In the genomic region with DNA sequence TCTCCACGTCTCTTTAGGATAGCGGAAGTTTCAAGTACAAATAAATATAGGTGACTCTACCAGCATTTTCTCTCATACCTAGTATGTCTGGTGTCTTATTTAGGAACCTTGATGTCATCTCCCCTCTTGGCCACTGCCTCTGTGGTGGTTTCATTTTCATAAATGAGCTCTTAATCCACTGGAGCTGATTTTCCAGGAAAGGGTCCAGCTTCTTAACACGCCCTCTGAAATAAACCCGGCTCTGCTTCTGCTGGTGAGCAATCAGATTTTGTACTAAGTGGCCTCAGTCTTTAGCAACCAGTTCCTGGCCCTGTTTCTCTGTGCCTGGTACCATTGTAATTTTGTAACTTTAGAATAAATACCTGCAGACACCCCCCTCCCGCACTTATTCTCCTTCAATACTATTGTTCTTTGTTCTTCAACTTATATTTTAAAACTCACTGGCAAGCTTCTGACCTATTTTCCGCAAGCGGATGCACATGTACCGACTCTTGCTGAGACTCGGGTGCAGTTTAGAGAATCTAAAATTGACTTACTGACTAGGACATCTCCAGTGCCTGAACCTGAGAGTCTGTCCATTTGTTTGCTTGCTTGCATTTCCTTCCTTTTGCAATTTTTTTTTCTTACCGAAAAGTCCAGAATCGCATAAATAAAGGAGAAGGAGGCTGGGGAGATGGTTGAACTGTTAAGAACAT, we compare ENCODE assay signal across 24 mouse cellular contexts. TPM values are rescaled to one million over a fixed set of nuclear protein-coding genes. Genes with fewer than 3 reads are reported as not detected.
"Had no signal": no experiment of that assay in that cellular context is flagged by ENCODE, and none has a peak within 500 bp of the region (broad histone marks: within the 10 kb centered on the region; RNA-seq: fewer than 3 reads in every experiment).

No protein-coding gene starts in this region.

- H3K9ac ChIP-seq: limb, embryonic 12.5 days; limb, embryonic 15.5 days; liver, embryonic 12.5 days; liver, embryonic 15.5 days; lung, embryonic 15.5 days; midbrain, embryonic 13.5 days; neural tube, embryonic 13.5 days; stomach, embryonic 15.5 days had no signal

- H3K4me2 ChIP-seq: limb, embryonic 12.5 days; limb, embryonic 15.5 days; liver, embryonic 12.5 days; liver, embryonic 15.5 days; lung, embryonic 15.5 days; midbrain, embryonic 13.5 days; neural tube, embryonic 13.5 days; stomach, embryonic 15.5 days had no signal

- ATAC-seq: liver, embryonic 12.5 days; midbrain, embryonic 13.5 days; midbrain, embryonic 16.5 days had no signal

- H3K4me1 ChIP-seq: liver, embryonic 12.5 days; liver, embryonic 15.5 days had no signal

- H3K4me3 ChIP-seq: limb, embryonic 12.5 days; limb, embryonic 15.5 days; liver, embryonic 12.5 days; liver, embryonic 15.5 days; lung, embryonic 15.5 days; megakaryocyte, embryonic 14.5 days; midbrain, embryonic 10.5 days; midbrain, embryonic 13.5 days; myocyte; neural tube, embryonic 13.5 days; stomach, embryonic 15.5 days had no signal

- H3K27ac ChIP-seq: limb, embryonic 12.5 days; limb, embryonic 15.5 days; liver, embryonic 12.5 days; liver, embryonic 15.5 days; lung, embryonic 15.5 days; midbrain, embryonic 10.5 days; midbrain, embryonic 13.5 days; neural tube, embryonic 13.5 days; stomach, embryonic 15.5 days had no signal

- H3K27me3 ChIP-seq: limb, embryonic 12.5 days; limb, embryonic 15.5 days; midbrain, embryonic 13.5 days; neural tube, embryonic 13.5 days; stomach, embryonic 15.5 days had no signal

- H3K9me3 ChIP-seq: limb, embryonic 12.5 days; limb, embryonic 15.5 days; liver, embryonic 12.5 days; liver, embryonic 15.5 days; lung, embryonic 15.5 days; megakaryocyte, embryonic 14.5 days; midbrain, embryonic 10.5 days; midbrain, embryonic 13.5 days; neural tube, embryonic 13.5 days; stomach, embryonic 15.5 days had no signal

- DNase-seq: kidney, adult 18-20 months; kidney, adult 9 months; kidney, postnatal 14 days; kidney, postnatal 4 days; left cerebral cortex, postnatal 4 days; lung, adult 18-20 months; lung, postnatal 10 days; lung, postnatal 36 days; retina, postnatal 1 day; right cerebral cortex, postnatal 25 days had no signal

- H3K36me3 ChIP-seq: limb, embryonic 12.5 days; limb, embryonic 15.5 days; liver, embryonic 12.5 days; liver, embryonic 15.5 days; lung, embryonic 15.5 days; midbrain, embryonic 13.5 days; neural tube, embryonic 13.5 days; stomach, embryonic 15.5 days had no signal

RNA-seq across cellular contexts. Expression of a gene that starts 15.9 kb away (rescaled TPM):
- total RNA-seq: neutrophil, adult 5-6 weeks had no signal
- polyA plus RNA-seq: liver, embryonic 12.5 days; liver, embryonic 15.5 days; midbrain, embryonic 10.5 days; stomach, embryonic 15.5 days had no signal

RNA-seq across cellular contexts. Expression of a gene that starts 52.6 kb away (rescaled TPM):
- total RNA-seq: monocyte, adult 5-6 weeks had no signal

RNA-seq across cellular contexts. Expression of a gene that starts 55.1 kb away (rescaled TPM):
- total RNA-seq: left cerebral cortex, postnatal 4 days; monocyte, adult 5-6 weeks; neutrophil, adult 5-6 weeks had no signal
- polyA plus RNA-seq: limb, embryonic 12.5 days; liver, embryonic 12.5 days; midbrain, embryonic 13.5 days; midbrain, embryonic 16.5 days; myocyte; neural tube, embryonic 13.5 days had no signal
